Mouse (Mus musculus) right cerebral cortex, adult 18-20 months (tissue): ENCODE results near the gene Arhgef12.
"Not testable (repeated sequence)": the region's sequence is repeated elsewhere in the genome, so short reads cannot be mapped to it uniquely, and the experiment has no call there.

ENCODE experiments used
- DNase-seq: peaks from one replicate; pipeline ENCODE4 v3.0.0; 2022; ENCODE audit warnings: mixed read lengths

Arhgef12 gene

DNA sequence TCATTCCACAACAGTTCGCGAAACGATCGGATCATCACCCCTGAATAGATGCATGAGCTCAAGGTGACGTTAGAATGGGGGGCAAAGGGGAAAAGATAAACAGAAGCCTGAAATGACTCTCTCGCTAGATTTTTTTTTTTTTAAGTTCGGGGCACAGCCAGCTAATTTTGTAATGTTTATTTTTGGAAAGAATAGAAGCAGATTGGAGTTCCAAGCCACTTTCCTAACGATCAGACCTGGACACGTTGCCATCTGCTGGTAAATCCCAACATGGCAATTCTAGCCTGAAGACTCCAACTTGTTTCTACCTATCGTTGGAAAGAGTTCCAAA is at the start of gene Arhgef12:
Gene Arhgef12, minus strand, starts transcription at position 53 of the 331 bp plus-strand sequence.
- DNase-seq, result peak; percentile 68

DNA sequence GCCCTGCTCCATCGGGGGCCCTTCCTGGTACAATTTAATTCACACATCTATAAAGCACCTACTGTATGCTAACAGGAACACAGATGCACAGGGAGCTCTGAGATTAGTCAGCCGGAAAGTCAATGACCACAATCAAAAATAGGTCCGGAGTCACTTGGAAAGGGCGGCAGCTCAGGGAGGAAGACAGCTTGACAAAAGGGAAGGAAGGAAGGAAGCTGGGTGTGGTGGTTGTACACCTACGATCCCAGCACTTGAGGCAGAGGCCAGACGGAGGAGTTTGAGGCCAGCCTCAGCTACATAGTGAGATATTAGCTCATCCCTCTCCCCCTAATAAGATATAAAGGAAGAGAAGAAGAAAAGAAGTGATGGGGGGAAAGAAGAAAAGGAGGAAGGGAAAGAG is 48.9 kb upstream of the Arhgef12 start:
- no peak for DNase-seq

DNA sequence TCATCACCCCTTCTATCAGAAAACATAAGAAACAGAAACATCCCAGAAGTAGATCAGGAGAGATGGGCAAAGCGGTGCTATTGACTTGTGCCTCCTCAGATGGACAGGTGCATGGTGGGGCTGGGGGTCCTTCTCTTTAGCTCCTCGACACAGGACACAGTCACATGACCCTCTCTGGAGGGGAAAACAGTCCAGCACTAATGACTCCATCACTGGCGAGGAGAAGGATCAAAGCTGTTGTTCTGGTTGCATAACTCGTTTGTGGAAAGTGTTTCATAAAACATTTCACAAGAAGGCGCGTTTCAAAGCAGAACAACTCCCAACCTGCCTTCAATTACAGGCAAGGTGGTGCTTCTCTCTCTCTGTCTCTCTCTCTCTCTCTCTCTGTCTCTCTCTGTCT is 44.7 kb upstream of the Arhgef12 start:
- DNase-seq, result no peak

DNA sequence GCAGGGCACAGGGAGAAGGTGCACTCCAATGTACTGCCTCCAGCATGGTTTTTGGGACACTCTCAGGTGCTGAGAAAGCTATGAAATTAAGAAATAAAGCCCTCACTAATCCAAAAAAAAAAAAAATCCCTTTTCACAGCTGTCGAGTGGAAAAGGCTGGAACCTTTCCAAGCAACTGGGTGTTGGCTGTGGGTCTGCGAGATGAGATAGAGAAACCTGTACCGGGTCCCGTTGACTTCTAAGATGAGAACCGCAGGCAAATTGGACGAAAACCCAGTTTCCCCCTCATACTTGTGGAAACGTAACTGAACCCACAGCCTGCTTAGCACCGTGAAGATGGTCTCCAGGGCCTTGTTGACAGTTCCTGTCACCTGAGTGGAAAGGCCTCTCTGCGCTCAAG is 43.9 kb upstream of the Arhgef12 start:
- no peak for DNase-seq

DNA sequence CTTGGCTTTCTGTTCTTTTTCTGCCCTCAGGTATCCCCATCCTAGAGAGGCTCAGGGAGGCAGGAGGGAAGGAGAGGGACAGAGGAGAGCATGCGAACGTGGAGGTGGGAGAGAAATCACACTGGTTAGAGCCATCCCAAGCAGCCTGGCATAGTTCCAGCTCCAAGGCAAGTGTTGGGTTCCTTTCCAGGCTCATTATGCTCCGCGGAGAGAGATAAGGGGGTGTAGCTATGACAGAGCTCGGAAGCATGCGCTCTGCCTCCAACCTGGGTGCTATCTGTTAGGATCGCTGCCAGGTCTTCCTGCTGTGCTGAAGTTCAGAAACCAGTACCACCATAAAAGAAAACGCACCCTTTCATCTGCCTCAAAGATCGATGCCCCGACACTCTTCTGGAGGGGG is 43.0 kb upstream of the Arhgef12 start:
- DNase-seq, result peak; percentile 84

DNA sequence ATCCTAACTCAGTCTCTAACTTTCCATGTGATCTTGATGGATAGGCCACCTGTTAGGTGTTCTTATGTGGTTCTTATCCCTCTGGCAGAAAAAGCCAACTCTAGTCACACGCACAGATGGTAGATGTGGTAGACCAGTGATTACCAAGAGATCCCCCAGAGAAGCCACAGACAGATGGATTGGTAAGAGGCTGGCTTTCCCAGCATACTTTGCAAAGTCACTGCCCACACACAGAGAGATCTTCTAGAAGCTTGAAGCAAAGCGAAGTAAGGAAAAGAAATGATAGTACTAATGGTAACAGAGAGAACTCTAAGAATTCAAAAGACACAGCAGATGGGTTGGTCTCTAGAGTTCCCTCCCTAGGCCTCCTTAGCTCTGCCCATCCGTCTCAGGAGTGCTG is 42.5 kb upstream of the Arhgef12 start:
- peak; percentile 46 for DNase-seq

DNA sequence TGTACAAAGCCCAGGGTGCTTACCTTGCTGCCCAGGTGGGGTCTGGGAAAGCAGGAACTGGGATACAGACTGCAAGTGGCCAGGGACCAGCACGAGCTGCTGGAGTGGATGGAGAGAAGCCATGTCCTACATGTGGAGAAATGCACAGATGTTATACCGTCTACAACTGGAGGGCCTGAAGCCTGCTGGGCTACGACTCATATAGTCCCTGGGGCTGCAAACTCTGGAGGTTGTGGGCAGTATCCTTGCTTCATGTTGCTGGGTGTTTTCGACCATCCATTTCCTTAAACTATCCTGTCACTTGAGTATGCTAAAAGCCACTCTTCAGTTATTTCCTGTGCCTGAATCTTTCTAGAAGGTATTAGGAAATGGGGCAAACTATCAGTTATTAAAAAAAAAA is 38.2 kb upstream of the Arhgef12 start:
- no peak for DNase-seq

DNA sequence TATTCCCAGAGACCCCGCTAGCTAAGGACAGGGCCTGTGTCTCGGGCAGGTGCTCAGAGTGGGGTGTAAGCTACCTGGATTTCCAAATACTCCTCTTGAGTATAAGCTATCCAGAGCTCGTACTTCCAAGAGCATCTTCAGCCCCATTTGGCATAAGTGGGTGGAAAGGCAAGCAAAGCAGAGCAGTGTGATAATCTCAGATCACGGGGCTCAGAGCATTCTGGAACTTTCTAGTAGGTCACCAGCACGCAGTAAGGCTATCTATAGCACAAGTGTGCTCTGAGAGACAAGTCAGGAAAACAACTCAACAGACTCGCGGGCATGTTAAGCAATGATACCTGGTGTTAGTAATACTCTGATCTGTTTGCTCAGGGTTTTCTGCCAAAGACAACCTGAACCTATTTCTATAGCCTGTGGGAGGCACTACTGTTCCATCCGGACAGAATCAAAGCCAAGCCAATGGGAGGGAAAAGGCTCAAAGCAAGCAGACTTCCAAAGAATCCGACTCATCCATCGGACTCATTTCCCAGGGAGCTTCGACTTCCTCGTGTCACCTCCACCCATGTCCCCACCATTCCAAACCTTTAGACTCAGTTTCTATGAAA is 37.3 kb upstream of the Arhgef12 start:
- DNase-seq, result peak; percentile 27

DNA sequence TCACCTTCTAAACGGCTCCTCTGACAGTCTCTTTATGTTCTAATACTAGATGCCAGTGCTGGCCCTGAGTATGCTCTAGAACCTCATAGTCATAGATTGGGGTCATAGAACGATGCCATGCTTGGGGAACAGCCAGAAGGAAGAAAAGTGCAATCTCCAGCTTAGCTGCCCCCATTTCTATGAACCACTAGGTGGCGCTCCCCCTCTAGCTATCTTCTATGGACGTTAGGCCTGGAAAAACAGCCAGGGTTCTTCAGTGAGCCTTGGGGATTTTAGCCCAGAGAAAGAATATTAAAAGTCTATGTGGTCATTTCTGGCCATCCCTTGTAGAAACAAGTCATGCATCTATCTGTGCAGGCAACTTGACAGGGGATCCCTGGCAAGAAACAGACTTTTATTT is 34.8 kb upstream of the Arhgef12 start:
- DNase-seq, result peak; percentile 66

DNA sequence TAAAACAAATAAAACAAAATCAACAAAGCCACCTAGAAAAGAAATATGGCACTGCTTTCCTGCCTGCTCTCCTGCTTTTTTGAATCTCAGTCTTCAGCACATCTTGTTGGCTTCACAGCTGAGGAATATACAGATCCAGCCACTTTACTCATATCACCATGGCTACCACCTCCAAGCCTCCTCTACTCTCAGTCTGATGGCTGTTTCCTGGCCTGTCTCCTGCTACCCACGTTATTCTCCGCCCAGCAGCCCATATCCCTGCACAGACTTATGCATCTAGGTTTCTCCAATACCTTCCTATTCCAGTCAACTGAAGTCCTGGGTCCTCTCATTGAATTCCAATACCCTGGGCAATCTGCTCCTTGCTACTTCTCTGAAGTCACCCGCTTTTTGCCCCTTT is 26.5 kb upstream of the Arhgef12 start:
- peak; percentile 79 for DNase-seq

DNA sequence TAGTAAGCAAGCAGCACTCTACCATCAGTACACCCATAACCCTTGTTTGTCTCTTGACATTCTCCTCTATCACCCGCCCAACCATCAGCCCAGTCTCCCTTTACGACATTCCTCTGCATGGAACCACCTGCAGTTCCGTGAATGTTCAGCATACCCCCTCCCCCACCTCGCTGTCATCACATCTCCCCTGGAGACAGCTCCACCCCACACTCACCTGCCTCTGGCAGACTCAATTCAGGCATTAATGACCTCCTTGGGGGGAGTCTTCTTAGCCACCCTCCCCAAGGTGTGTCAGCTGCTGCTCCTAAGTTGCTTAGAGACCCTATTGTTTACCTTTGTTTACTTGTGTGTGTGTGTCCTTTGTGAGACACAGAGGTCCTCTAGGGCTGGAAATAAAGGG is 25.3 kb upstream of the Arhgef12 start:
- DNase-seq, result no peak

DNA sequence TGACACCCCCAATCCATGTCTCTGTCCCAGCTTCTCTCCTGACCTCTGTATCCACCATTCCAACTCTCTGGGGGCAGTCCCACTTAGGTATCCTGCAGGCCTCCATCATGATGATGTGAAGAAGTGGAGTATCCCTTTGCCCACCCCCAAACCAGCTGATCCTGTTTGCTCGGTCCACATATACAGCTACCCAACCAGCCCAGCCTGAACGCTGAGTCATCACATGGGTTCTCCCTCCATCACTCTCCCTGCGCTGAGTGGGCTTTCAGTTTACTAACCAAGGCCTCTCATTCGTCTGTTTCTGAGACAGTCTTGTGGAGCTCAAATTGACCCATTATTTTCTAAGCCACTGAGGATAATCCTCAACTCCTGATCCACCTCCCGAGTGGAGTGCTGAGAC is 24.9 kb upstream of the Arhgef12 start:
- DNase-seq, result no peak

DNA sequence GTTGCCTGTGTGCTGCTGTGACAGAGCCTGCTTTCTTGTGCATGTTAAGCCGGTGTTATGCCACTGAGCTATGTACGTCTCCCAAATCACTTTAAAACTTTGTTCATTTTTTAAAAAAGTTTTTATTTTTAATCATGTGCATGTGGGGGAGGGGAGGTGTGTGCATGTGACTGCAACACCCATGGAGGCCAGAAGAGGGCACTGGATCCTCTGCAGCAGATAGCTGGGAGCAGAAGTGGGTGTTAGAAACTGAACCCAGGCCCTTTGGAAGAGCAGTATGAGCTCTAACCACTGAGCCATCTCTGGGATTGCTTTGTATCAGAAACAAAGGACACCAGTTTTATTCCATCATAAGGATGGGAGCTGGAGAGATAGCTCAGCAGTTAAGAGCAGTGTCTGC is 23.6 kb upstream of the Arhgef12 start:
- DNase-seq, result no peak

DNA sequence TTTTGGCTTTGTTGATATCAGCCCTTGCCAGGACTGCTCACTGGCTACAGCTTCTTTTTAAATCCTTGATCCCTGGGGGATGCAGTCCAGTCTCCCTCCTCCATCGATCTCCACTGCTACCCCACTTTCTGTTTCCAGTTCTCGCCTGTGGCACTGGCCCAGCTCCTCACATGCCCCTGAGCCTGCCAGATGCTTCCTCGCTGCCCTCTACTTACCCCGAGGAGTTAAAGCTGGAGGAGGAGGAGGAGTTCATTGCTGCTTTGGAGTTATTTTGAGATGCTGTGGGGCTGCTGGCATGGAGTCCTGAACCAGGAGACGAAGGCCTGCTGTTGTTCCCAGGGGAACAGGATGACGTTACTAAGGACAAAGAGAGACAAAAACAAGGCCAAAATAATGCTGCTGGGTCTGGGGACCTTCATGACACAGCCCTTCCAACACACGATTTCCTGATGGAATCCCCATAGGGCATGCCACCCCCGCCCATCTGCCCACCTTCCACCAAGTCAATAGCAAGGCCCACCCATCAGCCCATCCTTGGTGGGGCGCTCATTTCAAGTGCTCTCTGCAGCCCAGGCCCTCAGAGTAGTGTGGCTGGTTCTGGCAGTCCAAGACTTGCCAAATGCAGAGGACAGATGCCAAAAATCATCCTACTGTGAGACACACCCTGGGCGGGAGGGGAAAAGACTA is 20.2 kb upstream of the Arhgef12 start:
- peak; percentile 45 for DNase-seq

DNA sequence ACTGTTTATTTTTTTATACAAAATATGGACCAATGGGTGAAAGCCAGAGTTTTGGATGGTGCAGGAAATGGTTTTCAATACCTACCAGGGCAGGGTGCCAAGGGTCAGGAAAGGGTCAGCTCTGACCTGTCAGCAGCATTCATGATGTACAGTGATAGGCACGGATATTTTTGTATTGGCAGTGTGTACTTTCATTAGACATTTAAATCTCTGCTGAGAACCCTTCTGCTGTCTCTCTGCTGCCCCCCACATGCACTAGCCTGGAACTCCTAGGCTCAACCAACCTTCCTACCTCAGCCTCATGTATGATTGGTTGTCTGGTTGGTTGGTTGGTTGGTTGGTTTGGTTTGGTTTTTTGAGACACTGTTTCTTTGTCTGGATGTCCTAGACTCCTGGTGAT is 15.3 kb upstream of the Arhgef12 start:
- DNase-seq, result no peak

DNA sequence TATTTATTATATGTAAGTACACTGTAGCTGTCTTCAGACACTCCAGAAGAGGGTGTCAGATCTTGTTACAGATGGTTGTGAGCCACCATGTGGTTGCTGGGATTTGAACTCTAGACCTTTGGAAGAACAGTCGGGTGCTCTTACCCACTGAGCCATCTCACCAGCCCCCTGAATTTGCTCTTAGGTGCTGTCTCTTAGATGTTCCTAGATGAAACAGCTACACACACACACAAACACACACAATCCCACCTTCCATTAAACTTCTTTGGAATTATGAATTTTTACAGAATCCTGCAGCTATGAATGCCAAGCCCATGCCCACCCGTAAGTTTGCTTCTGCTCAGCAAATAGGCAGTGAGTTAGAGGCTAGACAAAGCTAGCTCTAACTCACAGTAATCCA is 14.9 kb upstream of the Arhgef12 start:
- not testable (repeated sequence) for DNase-seq

DNA sequence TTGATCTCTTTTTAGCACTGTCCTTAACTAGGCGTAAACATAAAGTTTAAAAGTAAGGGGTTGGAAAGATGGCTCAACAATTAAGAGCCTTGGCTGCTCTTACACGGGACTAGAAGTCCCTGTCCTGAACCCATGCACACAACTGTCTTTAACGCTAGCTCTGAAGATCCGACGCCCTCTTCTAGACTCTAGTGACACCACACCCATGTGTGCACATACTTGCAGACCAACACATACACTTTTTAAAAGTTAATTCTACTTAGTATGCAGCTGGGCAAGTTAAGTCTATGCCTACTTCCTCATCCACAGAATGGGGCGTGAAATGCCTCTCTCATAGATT is 9.9 kb upstream of the Arhgef12 start:
- no peak for DNase-seq

DNA sequence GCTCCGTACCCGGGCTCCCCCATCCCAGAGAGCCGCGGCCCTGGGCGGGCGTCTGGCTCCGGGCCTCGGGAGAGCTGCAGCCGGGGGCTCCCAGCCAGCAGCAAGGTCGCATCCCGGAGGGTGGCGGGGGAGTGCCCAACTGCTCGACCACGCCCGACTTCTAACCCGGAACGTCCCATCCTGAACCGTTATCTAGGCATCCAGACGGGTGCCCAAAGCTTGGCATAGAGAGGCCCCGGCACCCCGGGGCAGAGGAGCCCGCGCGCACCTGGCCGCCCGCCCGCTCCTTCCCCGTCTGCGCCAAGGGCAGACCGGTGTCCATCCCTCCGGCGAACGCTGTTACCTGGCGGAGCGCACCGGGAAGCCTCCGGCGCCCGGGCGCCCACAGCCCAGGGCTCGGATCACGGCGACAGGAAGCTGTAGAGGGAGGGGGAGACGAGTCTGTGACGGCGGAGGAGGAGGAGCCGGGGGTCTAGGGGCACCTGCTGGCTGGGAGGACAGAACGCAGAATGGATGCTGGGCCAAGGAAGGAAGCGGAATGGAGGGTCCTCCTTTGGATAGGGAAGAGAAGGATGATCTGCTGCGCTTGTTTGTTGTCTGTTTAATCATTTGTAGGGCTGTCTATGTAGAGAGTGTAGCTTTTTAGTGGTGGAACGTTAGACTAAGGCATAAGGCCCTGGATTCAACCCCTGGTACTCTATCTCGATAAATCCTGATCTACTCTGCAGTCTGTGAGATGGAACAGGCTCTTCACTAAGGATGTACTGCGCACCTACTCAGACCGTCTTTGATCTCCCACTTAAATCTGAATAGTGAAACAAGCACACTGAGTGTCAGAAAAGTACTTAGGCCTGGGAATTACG is 9.3 kb upstream of the Arhgef12 start, which contains the start of gene Tmem136:
Gene Tmem136, minus strand, starts transcription at position 437 of the 863 bp plus-strand sequence.
- DNase-seq, result peak; percentile 67

DNA sequence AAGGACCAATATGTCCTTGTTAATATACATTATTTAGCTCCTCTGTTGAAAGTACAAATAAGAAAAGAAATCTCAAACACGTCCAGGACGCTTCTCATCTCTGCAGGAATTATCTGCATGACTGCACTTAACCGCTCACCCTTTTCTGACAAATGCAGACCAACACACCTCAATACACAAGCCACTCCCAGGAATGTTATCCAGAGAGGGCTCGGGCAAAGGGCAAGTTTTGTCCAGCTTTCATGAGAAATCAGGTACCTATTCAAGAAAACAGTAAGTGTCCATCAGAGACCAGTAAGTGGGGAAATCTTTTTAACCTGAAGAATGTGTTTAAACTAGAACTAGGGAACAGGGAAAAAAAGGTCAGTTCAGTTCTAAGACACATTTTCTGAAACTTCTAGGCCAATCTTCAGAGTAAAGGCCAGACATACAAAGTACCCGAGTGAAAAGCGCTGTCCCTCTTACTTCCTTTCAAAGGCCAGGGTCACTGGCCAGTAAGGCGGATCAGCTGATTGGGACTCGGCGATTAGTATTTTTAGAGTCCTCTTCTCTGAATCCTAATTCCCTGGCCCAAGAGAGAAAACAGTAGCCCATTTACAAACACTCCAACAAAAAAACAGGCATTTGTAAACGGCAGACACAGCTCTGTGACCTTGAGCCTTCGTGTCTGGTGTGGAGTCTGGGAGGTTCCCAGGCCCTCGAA is 8.5 kb upstream of the Arhgef12 start:
- no peak for DNase-seq

DNA sequence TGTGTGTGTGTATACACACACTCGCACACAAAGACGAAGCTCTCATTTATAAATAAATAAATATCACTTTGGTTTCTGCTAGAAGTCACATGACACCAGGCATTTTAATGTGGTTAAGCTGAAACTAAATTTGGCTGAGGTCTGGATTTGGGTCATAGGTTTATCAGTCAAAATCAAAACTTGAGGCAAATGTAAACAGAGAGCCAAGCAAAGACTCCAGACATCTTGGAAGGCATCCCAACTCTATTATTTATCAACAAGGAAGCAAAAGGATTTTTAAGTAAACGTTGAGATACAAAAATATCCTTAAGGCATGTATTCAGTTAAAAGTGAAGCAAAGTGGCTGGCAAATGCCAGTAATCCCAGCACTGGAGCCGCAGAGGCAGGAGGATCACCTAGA is 7.8 kb upstream of the Arhgef12 start:
- DNase-seq, result no peak

DNA sequence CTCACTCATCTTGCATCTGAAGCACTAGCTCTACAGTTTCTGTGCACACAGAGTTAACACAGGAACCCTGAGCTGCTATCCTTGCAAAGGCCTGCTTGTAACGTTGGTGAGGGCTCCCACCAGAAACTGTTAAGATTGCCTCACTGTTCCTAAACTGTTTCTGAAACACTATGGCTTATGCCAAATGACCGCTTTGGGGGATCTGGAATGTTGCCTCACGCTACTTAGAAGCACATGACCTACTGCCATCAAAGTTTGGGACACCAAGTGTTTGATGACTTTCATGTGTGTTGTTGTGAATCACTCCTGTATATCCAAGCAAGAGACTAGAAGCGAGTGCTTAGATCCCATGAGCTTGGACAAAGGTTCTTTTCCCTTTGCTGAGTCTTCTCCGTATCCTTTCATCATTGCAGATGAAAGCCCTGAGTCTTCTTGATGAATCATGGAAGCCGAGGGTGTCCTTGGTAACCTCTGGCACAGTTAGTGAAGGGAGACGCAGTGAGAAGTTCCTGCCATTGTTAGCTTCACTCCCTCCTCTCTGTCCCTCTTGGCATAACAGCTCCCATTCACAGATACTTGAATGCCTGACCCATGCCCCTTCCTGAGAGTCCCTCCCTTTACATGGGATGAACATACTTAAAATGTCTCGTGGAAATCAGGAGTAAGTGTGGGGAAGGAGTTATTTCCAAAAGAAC is 3.4 kb upstream of the Arhgef12 start:
- no peak for DNase-seq

DNA sequence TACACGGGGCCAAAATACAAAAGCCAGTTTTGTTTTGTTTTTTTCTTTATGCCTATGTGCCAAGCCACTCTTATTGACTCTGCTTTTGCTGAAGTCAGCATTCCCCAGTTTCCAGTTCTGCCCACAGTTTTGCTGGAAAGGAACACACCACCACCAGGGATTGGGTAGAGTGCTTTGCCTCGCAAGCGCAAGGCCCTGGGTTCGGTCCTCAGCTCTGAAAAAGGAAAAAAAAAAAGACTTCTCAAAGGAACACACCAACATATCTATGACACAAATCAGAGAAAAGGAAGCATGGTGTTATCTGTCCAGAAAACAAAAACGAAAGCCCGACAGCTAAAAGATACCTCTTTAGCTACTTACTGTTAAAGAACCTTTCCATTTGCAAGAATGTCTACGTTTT is 2.1 kb upstream of the Arhgef12 start:
- no peak for DNase-seq

DNA sequence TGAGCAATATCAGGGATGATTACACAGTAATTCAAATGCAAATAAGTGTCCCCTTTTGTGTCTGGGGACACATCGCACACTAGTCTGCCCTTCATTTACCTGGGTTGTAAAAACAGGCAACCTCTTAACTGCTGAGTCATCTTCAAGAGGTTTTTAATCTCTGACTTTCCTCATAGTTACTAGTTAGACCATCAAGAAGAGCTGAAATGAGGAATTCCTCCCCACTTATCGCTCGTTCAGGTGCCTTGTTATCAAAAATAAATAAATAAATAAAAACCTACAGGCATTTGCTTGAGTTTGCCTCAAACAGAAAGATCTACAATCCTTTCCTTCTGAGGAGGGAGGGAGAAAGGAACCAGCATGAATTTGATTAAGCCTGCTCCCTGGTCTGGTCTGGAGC is 1.7 kb upstream of the Arhgef12 start:
- DNase-seq, result no peak
